Mouse (Mus musculus): Measurements from ENCODE around the gene Sstr5. TPM values are rescaled to one million over a fixed set of nuclear protein-coding genes. Genes with fewer than 3 reads are reported as not detected.

The Sstr5 gene
- polyA plus RNA-seq, 1 experiment from 2014 or later, result 0.32 TPM

- H3K4me2 ChIP-seq, result no peak overlapping the region
- H3K4me1 ChIP-seq, result no peaks in the 10 kb centered on the region
- H3K4me3 ChIP-seq, result no peak overlapping the region
- H3K9ac ChIP-seq, result no peak overlapping the region
- no peak for ATAC-seq (replicated peaks)
- H3K27ac ChIP-seq, result no peak overlapping the region
- WGBS, result 79% methylated on average over 10 of the region's 10 CpGs
- H3K9me3 ChIP-seq, result no peaks in the 10 kb centered on the region
- H3K36me3 ChIP-seq (replicated peaks), result no peaks in the 10 kb centered on the region
- H3K27me3 ChIP-seq (replicated peaks), result no peaks in the 10 kb centered on the region
These were observed 13.2 kb upstream of the Sstr5 start for GRCm38 (mm10) chr17:25510074-25510830.

- 50% methylated on average over 7 of the region's 7 CpGs for WGBS
- H3K4me1 ChIP-seq, result no peaks in the 10 kb centered on the region
- H3K4me2 ChIP-seq, result no peak overlapping the region
- no peak overlapping the region for H3K4me3 ChIP-seq
- no peak overlapping the region; the same call in 1 of the 2 replicates for H3K9ac ChIP-seq
- no peaks in the 10 kb centered on the region for H3K36me3 ChIP-seq (replicated peaks)
- no peak for ATAC-seq (replicated peaks)
- no peak overlapping the region for H3K27ac ChIP-seq
- no peaks in the 10 kb centered on the region for H3K27me3 ChIP-seq (replicated peaks)
- H3K9me3 ChIP-seq, result no peaks in the 10 kb centered on the region
These were observed 11.9 kb upstream of the Sstr5 start for GRCm38 (mm10) chr17:25508860-25509577.

DNA sequence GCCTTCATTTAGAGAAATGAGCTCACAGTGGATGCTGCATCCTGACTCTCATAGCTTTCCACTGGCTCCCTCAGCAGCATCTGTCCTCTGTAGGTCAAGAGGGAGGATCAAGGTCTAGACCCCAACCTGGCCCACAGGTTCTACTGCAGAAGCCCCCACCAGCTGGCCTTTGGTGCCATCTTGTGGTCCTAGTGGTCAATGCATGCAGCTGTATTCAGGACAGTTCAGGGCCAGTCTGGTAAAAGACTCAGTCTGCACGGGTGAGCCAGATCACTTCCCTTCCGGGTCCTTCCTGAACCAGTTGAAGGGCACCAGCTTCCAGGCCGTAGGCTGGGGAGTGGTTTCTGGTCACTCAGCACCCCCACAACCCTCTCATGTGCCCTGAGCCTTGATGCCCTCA, 10.7 kb upstream of the Sstr5 start:
- H3K4me1 ChIP-seq, result no peaks in the 10 kb centered on the region
- no peak overlapping the region for H3K4me3 ChIP-seq
- no peak overlapping the region for H3K27ac ChIP-seq
- H3K27me3 ChIP-seq (replicated peaks), result no peaks in the 10 kb centered on the region
- no peak overlapping the region for H3K9ac ChIP-seq
- 0 out of 2 replicates have a peak, but pooled peaks have one; percentile 27 for ATAC-seq (replicated peaks)
- no peak overlapping the region for H3K4me2 ChIP-seq
- no peaks in the 10 kb centered on the region for H3K36me3 ChIP-seq (replicated peaks)
- 17% methylated on average over 3 of the region's 3 CpGs for WGBS
- no peaks in the 10 kb centered on the region for H3K9me3 ChIP-seq

GRCm38 (mm10) chr17:25502599-25502998, 5.5 kb upstream of the Sstr5 start:
- no peak overlapping the region for H3K27ac ChIP-seq
- no peak overlapping the region for H3K4me3 ChIP-seq
- H3K9ac ChIP-seq, result no peak overlapping the region
- H3K9me3 ChIP-seq, result no peaks in the 10 kb centered on the region
- ATAC-seq (replicated peaks), result no peak
- peaks cover 11% of the 10 kb centered on the region for H3K27me3 ChIP-seq (replicated peaks)
- no peak overlapping the region for H3K4me2 ChIP-seq
- H3K4me1 ChIP-seq, result no peaks in the 10 kb centered on the region
- WGBS, result 80% methylated on average over 4 of the region's 4 CpGs
- H3K36me3 ChIP-seq (replicated peaks), result no peaks in the 10 kb centered on the region

DNA sequence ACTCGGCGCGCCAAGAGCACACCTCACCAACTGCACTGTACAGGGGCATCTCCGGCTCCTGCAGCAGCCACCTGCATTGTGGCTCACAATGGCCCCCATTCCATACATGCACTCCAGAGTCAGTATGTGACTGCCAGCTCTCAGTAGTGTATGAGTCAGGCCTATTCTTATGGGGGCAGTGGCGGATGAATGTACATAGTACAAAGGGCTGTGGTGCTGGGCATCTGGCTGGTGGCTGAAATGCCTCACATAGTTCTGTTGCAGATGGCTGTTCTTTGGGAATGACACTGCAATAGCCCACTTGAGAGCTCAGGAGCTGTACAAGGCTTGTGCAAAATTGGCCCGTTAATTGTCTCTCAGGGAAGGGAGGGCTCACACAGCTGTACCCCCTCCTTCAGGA, 15.0 kb downstream of the Sstr5 start:
- no peak overlapping the region for H3K4me2 ChIP-seq
- H3K27ac ChIP-seq, result no peak overlapping the region
- 0 out of 2 replicates have a peak, but pooled peaks cover 6% of the 10 kb centered on the region for H3K4me1 ChIP-seq
- H3K4me3 ChIP-seq, result no peak overlapping the region
- no peaks in the 10 kb centered on the region for H3K36me3 ChIP-seq (replicated peaks)
- H3K27me3 ChIP-seq (replicated peaks), result no peaks in the 10 kb centered on the region
- H3K9ac ChIP-seq, result no peak overlapping the region
- ATAC-seq (replicated peaks), result no peak
- WGBS, result 90% methylated on average over 6 of the region's 6 CpGs
- no peaks in the 10 kb centered on the region for H3K9me3 ChIP-seq

DNA sequence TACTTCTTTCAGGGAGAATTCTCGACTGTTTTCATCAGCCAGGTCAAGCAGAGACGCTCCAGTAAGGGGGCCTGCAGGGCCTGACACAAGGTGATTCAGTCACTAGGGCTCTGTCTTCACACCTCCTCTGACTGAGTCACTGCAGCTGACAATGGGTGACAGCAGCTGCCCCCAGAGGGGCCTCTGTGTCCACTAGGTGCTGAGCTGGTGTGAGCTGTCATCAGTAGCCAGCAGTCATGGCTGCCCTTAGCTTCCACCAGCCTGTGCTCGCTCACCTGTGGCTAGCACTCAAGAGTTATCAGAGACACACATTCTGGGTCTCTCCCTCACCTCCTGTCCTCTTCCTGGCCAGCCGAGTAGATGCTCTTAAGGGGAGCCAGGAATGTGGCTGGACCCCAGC, 16.3 kb downstream of the Sstr5 start:
- no peak overlapping the region for H3K4me2 ChIP-seq
- 65% methylated on average over 4 of the region's 4 CpGs for whole genome bisulfite sequencing
- no peaks in the 10 kb centered on the region for H3K9me3 ChIP-seq
- no peak overlapping the region for H3K4me3 ChIP-seq
- 0 out of 2 replicates have a peak, but pooled peaks cover 3% of the 10 kb centered on the region for H3K4me1 ChIP-seq
- no peaks in the 10 kb centered on the region for H3K36me3 ChIP-seq (replicated peaks)
- no peaks in the 10 kb centered on the region for H3K27me3 ChIP-seq (replicated peaks)
- no peak overlapping the region for H3K27ac ChIP-seq
- no peak overlapping the region for H3K9ac ChIP-seq
- ATAC-seq (replicated peaks), result no peak

DNA sequence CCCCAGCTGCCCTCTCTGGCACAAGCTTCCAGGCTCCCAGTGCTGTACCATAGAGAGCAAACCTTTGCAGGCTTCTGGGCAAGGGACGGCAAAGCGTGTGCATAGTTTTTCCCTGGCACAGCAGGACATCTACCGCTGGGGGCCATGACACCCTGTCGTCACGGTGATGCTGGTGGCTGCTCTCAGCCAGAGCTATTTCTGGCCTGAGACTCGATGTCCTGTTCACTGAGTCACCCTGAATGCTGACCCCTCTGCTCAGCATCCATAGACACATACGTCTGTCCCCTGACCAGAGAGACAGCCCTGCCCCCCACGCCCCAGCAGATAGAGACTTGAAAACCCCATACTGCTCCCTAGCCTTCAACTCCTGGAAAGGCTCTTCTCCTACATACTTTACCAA, 16.9 kb downstream of the Sstr5 start:
- Histone ChIP-seq H3K9me3 (no peaks in the 10 kb centered on the region), H3K4me3 (no peak overlapping the region), H3K4me2 (no peak overlapping the region), H3K27me3 (replicated peaks) (peaks cover 6% of the 10 kb centered on the region), H3K4me1 (0 out of 2 replicates have a peak, but pooled peaks cover 2% of the 10 kb centered on the region), H3K9ac (no peak overlapping the region), H3K27ac (no peak overlapping the region), H3K36me3 (replicated peaks) (no peaks in the 10 kb centered on the region)
- 46% methylated on average over 8 of the region's 8 CpGs for WGBS
- no peak for ATAC-seq (replicated peaks)

- Histone ChIP-seq H3K9me3 (no peaks in the 10 kb centered on the region), H3K9ac (no peak overlapping the region), H3K27me3 (replicated peaks) (peaks cover 14% of the 10 kb centered on the region), H3K4me3 (no peak overlapping the region), H3K27ac (no peak overlapping the region), H3K36me3 (replicated peaks) (no peaks in the 10 kb centered on the region), H3K4me1 (peaks cover 14% of the 10 kb centered on the region; the same call in 1 of the 2 replicates), H3K4me2 (no peak overlapping the region)
- no peak for ATAC-seq (replicated peaks)
- WGBS, result 38% methylated on average over 19 of the region's 19 CpGs
These were observed 20.9 kb downstream of the Sstr5 start for GRCm38 (mm10) chr17:25475946-25476744.

DNA sequence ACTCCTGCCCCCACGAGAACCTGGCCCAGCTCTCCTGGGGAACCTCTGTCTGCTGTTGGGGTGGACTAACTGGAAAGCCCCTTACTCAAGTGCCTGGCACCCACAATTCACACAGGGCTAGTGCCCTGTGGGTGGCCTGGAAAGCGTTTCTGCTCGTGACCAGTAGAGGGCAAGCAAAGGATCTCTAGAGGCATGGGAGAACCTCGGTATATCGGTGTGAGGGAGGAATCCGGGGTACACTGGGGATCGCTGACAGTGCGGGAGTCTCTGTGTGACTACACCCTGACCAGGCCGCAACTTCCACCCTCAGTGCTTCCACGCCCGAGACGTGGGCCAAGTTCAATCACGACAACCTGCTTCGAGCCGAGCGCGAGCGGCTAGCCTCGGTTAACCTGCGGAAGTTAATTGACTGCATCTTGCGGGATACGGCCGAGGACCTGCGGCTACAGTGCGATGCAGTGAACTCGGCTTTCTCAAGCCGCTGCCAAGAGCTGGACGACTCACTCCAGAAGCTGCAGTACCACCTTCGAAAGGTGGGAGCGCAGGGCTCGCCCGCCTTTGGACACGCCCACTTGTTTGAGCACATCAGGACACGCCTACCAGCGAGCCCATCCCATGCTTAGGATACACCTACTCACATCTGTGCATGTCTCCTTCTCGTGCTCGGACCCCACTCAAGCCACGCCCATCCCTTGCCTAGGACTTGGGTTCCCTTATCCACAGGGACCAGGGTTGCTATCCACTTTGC, 22.6 kb downstream of the Sstr5 start:
- peaks cover 14% of the 10 kb centered on the region; the same call in 1 of the 2 replicates for H3K4me1 ChIP-seq
- 0 out of 2 replicates have a peak, but pooled peaks have one; percentile 22 for ATAC-seq (replicated peaks)
- H3K9ac ChIP-seq, result no peak overlapping the region
- no peaks in the 10 kb centered on the region for H3K9me3 ChIP-seq
- H3K27me3 ChIP-seq (replicated peaks), result peaks cover 16% of the 10 kb centered on the region
- peak overlapping the region; percentile 29 for H3K4me3 ChIP-seq
- peak overlapping the region; percentile 56 for H3K4me2 ChIP-seq
- no peaks in the 10 kb centered on the region for H3K36me3 ChIP-seq (replicated peaks)
- WGBS, result 1% methylated on average over 38 of the region's 38 CpGs
- no peak overlapping the region for H3K27ac ChIP-seq

DNA sequence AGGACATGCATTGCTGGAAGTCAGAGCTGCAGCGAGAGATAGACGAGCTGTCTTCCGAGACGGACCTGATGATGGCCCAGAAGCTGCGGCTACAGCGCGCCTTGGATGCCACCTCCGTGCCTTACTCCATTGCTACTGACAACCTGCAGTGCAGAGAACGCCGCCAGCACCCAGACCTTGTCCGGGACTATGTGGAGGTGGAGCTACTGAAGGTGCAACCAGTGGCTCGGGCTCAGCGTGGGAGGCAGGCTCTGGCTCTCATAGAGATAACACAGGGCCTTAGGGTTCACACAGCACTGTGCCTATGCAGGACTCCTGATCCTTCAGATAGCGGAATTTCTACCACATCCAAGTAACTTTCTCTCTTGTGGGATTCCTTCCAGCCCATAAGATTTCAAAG, 25.0 kb downstream of the Sstr5 start:
- Histone ChIP-seq H3K27ac (no peak overlapping the region), H3K9ac (no peak overlapping the region), H3K4me2 (peak overlapping the region; percentile 12; the same call in 1 of the 2 replicates), H3K27me3 (replicated peaks) (peaks cover 16% of the 10 kb centered on the region), H3K4me3 (no peak overlapping the region), H3K4me1 (peaks cover 12% of the 10 kb centered on the region; the same call in 1 of the 2 replicates), H3K9me3 (no peaks in the 10 kb centered on the region), H3K36me3 (replicated peaks) (no peaks in the 10 kb centered on the region)
- 58% methylated on average over 14 of the region's 14 CpGs for WGBS
- ATAC-seq (replicated peaks), result no peak

DNA sequence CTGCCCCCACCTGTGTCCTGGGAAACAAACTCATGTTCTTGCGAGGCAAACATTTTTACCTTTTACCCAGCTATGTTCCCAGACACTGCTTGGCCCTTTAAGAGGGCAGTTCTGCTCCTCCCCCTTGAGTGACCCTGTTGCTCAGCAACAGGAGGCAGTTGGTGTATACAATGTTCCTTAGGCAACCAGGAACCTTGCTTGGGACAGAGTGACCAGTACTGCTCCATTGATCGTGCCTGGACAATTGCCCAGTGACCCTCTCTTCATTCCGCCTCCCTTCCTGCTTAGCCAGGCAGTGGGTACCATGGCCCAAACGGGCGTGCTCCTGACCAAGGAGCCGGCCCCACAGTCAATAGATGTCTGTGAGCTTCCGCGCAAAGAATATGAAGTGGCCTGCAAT, 25.7 kb downstream of the Sstr5 start:
- Histone ChIP-seq H3K36me3 (replicated peaks) (no peaks in the 10 kb centered on the region), H3K4me2 (peak overlapping the region; percentile 12; the same call in 1 of the 2 replicates), H3K9me3 (no peaks in the 10 kb centered on the region), H3K27me3 (replicated peaks) (peaks cover 16% of the 10 kb centered on the region), H3K4me3 (no peak overlapping the region), H3K9ac (no peak overlapping the region; the same call in 1 of the 2 replicates), H3K4me1 (peaks cover 12% of the 10 kb centered on the region; the same call in 1 of the 2 replicates), H3K27ac (no peak overlapping the region)
- 38% methylated on average over 8 of the region's 8 CpGs for WGBS
- 0 out of 2 replicates have a peak, but pooled peaks have one; percentile 13 for ATAC-seq (replicated peaks)
